Mouse (Mus musculus): ENCODE measurements around the gene Chtf18.
"Not testable (repeated sequence)": the region's sequence is repeated elsewhere in the genome, so short reads cannot be mapped to it uniquely, and the experiment has no call there.

Chtf18 gene

DNA sequence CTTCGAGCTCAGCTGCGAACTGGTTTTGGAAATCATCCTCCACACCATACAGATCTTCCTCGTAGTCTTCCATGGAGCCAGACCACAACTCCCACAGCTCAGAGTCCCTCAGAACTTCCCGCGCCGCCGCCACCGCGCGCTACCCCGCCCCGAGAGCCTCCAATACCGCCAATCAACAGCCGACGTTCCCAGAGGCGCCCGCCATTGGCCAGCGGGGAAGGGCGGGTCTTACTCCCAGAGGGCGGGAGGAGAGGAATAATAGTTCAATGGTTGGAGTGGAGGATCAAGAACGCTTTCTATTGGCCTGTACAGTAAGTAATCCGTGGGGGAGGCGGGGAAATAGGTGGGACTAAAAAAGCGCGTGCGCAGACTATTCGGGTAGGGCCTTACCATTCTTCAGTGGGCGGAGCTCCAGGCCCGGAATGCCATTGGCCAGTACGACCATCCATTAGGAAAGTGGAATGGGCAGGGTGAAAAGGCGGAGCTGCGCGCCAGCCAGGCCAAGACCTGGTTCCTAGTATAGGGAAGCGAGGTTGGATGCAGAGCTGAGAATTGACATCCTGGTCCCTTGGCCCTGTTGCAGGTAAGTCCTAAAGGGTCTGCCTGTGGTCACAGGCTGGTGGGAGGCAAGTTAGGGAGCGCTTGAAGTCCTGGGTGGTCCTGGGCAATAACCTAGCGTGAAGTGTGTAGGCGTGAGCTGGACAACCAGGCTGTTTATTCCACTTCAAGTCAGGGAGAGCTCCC, at the start of gene Chtf18, which contains the start of gene Rpusd1:
Gene Chtf18, minus strand, starts transcription at position 155 of the 744 bp plus-strand sequence.
Gene Rpusd1, plus strand, starts transcription at position 406 of the 744 bp plus-strand sequence.
- peak; percentile 94 to 95 for DNase-seq (ENCODE audit: low spot score in 2 of 2)

DNA sequence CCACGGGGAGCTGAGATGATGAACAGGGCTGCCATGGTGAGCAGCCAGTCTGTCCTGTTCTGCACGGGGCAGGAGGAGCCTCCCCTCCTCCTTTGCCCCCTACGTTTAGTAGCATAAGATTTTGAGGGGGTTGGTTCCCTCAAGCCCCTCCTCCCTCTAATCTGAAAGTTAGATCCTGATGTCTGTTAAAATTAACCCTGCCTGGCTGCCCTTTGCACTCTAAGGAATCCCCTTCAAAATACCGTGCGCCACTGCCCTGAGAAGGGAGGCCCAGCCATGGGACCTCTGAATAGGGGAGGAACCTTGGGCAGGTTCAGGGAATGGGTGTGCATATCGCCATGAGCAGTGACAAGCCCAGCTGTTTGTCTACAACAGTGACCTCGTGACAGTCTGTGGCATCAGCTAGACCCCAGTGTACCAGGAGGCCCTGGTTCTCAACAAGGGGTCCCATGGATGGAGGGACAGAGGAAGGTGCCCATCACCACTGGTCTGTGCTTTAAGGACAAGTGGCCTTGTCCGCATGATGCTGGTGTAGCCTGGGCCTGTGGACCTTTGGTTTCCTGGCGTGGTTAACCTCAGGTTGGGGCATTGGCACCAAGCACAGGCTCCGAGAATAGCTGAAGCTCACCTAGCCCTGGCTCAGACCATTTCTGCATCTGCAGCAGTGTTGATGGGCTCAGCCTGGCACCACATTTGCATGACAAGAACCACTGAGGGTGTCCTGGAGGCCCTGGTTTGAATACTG, 48.3 kb upstream of the Chtf18 start:
- no peak for DNase-seq (ENCODE audit: low spot score in 2 of 2)

DNA sequence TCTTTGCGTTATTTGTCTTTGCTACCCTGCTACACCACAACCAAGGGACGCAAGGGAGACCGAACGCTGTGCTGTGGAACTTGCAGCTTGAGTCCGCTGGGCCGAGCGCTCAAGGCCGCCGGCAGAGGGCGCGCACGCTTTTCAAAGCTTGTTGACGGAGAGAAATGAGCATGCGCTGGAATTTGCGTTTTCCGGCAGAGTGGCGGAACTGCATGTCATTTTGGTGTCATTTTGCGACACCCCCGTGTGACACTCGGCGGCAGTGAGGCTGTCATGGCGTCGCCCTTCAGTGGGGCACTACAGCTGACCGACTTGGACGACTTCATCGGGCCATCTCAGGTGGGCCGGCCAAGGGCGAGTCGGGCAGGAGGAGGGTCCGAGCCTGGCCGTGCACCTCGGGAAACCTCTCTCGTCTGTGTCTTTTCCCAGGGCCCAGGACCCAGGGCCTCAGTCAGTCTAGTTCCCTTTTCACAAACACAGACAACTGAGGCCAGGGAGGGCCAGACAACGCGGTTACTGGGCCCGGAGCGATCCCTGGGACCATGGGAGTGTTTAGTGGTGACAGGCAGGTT, 46.4 kb upstream of the Chtf18 start, which contains the start of gene Narfl:
Gene Narfl, plus strand, starts transcription at position 228 of the 572 bp plus-strand sequence.
- peak; percentile 95 to 98 for DNase-seq (ENCODE audit: low spot score in 2 of 2)

DNA sequence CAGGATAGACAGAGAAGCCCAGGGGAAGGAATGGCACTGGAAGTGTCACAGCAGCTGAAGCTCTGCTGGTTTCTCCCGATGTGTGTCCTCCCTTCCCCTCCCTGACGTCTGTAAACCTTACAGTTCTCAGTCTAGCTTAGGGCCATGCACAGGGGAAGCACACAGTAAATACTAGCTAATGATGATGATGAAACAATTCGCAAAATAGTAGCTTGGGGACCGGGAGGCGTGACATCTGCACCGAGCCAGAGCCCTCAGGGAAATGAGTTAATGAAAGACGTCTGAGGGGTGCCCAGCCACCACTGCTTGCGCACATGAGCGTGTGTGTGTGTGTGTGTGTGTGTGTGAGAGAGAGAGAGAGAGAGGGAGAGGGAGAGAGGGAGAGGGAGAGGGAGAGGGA, 42.1 kb upstream of the Chtf18 start:
- DNase-seq (ENCODE audit: low spot score in 2 of 2): no peak

DNA sequence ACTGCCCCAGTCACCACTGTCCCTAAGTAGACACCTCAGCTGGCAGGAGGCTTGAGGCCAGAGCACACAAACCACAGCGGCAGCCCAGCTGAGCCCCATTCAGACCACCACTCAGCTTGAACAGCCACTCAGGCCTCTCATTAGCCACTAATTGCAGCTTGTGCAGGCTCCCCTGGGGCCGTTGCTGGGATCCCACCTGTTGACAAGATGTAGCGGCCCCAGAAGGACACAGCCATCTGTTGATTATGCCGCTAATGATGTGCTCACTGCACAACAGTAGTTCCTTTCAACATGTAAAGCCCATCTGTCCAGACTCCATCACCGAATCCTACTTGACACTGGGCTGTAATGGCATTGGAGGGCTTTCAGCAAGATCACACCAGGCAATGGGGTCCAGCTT, 38.7 kb upstream of the Chtf18 start:
- no peak for DNase-seq (ENCODE audit: low spot score in 2 of 2)

DNA sequence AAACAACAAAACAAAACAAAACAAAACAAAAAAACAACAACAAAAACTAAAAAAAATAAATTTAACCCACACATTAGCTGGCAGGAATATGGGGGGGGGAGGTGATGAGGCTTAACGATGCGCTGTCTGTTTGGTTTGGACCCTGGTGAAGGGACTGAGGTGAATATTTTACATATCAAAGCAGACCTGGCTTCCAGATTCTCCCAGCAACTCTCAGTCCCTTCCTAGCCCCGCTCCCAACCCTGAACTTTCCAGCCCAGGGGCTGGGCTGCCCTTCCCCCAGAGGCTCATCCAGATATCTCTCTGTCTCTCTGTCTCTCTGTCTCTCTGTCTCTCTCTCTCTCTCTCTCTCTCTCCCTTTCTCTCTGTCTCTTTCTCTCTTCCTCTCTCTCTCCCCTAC, 35.4 kb upstream of the Chtf18 start:
- DNase-seq (ENCODE audit: low spot score in 2 of 2): no peak

DNA sequence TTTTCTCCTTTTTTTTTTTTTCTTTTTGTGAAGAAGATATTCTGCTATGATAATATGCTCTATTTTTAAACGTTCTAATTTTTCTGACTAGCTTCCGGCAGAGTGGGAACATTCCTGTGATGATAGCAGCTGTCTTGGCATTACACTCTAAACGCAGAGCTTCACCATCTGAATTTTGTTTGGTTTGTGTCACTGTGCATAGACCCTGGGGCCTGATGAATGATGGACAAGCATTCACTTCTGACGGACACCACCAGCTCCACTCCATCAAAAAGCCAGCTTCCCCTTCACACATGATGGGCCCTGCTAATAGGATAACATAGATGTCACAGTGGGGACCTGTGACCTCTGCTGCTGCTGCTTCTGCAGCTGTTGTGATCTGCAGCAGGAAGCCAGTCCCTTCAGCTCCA, 34.3 kb upstream of the Chtf18 start:
- DNase-seq (ENCODE audit: low spot score in 2 of 2): no peak

DNA sequence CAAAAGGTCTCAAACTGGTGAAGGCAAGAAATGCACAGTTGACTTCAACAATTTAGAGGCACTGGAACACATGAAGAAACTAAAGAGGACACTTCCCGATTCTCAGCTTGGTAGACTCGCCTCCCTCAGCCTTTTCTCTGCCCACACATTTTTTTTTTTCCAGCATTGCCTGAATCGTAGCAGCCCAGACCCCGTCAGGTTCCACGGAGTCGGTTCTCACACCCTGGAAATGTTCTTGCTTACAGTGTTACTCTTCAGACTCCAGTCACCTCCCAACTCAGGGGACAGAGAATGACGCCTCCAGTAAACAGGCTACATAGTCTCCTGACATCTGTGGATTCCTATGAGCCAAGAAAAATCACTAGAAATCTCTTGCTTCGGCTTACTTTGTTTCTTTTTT, 32.9 kb upstream of the Chtf18 start:
- DNase-seq (ENCODE audit: low spot score in 2 of 2): no peak

DNA sequence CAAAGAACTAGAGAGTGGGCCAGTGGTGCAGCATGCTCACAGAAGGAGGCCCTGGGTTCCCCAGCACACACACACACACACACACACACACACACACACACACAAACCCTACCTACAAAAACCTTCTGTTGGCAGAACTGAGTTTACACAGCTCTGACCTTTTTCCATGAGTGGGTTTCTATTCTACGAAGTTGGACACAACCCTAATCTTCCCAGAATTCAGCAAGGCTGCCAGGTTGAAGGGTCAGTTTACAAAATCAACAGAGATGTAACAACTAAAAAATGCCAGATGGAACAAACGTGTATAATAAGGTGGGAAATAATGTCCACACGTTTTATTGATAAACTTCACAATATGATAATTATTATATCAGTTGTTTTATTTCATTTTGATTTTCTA, 30.5 kb upstream of the Chtf18 start:
- no peak for DNase-seq (ENCODE audit: low spot score in 2 of 2)

DNA sequence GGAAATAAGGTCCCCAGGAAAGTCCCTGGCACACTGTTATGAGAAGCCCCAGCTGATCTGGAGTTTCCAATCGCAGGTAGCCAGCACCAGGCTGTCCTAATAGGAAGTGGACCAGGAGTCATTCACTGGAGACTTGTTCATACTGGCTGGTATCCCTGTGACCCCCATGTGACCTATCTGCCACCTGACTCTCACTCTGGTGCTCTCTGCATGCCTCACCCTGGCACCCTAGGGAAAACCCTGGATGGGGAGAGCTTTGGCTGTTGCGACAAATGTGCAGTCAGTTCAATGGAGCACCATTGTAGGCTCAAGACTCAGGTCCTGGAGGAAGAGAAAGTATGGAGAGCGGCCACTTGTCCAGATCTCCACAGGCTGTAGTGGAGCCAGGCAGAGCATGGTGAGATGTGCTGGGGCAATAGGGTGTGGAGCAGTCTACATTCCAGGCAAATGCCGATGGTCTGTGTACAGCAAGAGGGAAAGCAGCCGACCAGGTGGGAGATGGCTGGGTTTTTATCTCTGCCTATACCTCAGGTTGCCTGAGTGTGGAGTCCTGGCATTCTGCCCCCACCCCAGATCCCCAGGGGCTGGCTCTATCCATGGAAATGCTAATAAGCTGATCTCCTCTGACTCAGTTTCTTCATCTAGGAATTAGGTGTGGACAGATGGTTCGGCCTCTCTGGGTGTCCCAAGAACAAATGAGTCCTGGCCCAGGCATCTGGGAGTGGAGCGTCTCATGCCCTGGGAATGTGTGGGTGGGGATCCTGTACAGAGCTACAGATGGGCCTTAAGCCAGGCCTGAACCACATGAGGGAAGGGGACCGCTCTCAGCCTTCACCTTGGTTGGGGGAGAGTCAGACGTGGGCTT, 29.4 kb upstream of the Chtf18 start:
- no peak for DNase-seq (ENCODE audit: low spot score in 2 of 2)

DNA sequence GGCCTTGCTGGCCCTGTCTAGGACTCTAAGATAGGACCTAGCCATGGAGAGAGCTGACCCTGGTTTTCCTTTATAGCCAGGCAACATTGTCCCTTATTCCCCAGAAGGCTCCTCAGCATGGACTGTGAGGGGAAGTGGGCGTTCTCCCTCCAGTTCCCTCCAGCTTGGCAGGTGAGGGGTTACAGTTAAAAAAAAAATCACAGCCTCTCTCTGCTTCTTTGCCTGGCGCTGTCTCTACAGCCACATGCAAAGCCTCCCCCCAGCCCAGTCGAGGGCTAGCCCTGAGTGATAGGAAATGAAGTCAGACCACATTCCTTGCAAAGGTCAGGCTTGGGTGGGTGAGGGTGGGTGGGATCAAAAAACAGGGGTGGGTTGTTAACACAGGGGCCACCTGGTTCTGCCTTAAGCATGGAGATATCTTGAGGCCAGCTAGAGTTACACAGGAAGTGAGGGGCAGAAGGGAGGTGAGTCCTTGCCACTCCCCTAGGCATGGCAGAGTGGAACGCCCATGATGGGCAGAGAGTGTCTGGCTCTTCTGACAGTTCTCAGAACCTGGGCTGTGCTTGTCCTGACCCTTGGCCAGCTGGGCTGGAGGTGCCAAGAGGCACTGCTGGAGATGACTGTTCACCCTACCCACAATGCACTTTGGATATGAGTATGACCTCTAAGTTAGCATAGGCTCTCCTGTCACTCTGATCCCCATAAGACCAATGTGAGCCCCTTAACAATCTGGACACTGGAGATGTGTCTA, 28.6 kb upstream of the Chtf18 start:
- no peak for DNase-seq (ENCODE audit: low spot score in 2 of 2)

DNA sequence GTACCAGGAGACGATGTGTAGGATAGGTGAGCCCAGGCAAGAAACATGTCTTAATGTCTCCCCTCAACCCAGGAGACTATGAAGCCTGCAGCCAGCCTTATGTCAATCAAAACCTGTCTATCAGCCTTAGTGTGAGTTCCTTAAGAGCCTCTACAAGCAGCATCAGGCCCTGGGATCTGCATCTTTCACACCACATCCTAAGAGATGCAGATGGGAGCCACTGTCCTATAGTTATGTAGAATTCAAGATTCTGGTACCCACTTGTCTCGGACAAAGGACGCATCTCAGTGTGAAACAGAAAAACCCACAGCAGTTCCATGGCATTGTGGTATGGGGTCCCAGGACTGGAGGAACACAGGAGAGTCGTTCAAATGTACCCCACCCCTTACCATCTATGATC, 27.9 kb upstream of the Chtf18 start:
- DNase-seq (ENCODE audit: low spot score in 2 of 2): no peak

DNA sequence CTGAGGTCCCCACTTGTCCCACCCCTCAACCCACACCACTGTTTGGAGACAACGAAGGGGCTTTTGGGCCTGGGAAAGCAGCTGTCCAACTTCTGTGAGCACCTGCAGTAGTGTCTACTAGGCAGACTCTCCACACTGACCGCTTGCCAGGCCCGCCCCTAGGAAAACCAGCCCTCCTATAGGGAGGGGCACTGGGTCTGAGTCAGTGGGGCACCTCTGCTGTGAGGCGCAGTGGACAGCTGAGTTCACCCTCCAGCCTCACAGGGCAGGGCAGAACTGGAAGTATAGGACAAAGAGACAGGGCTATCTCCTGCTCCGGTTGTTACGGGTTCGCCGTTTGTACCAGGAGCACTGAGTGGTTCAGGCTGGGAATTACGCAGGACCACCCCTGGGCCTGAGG, 27.0 kb upstream of the Chtf18 start, which contains the start of gene Msln:
Gene Msln, minus strand, starts transcription at position 138 of the 400 bp plus-strand sequence.
- DNase-seq (ENCODE audit: low spot score in 2 of 2): no peak

DNA sequence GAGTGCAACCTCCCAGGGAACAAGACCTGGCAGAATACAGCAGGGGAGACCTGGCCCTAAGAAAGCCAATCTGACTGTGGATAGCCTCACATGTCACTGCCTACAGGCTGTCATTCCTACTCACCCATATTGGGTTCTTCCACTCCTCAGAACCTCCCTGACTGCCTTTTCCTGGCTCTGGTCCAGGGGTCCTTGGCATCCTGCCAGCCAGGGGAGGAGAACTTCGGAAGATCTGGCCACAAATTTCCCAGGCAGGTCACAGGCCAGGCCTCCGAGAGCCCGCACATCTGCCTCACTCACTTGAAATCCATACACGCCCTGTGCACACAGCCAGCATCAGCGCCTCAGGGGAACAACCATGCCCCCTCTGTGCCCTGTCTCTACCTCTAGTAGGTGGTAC, 24.2 kb upstream of the Chtf18 start:
- no peak for DNase-seq (ENCODE audit: low spot score in 2 of 2)

DNA sequence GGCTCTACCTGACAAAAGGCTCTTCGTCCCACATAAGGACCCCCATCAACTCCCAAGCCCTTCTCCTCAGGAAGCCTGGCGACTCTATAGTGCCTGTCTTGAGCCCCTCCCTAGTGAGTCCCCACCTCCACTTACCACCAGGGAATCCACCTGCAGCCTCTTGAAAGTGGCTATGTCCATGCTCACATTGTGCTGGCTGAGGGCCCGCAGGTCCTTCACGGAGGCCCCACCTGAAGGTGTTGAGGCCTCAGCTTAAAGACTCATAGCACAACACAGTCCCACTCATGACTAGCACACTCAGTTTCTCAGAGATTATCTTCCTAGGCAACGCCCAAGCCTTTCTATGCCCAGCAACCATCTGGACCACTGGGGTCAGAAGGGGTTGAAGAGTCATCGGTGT, 22.1 kb upstream of the Chtf18 start:
- no peak for DNase-seq (ENCODE audit: low spot score in 2 of 2)

DNA sequence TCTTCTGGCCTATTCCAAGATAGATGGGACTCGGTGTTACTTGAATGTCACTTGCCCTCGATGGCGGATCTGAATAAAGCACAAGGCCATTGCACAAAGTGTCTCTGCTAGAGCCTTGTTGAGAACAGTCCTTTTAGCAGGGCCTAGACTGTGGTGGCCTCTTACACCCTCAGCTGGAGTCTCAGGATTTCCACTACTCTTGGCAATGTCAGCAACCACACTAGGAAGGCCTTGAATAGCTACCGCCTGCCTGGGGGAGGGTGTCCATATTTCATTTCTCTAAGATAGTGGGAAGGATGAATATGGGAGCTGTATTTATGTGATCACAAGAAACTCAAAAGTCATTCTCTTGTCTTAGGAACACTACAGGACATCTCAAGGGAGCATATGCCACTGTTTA, 21.0 kb upstream of the Chtf18 start:
- DNase-seq (ENCODE audit: low spot score in 2 of 2): no peak

DNA sequence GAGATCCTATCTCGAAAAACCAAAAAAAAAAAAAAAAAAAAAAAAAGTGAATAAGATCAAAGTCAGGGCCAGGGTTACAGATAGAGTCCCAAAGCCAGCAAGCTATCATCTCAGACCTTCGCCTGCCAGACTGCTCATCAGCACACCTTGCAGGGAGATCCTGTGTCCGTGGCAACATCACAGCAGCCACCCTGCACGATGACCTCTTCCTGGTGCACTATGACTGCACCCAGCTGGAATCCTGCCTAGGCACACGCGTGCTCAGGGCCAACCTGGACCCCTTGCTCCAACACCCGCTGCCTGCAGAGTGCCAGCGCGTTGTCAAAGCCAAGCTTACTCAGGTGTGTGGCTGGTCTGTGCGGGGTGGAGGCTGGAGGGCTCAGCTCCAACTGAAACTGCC, 17.1 kb upstream of the Chtf18 start:
- DNase-seq (ENCODE audit: low spot score in 2 of 2): no peak

DNA sequence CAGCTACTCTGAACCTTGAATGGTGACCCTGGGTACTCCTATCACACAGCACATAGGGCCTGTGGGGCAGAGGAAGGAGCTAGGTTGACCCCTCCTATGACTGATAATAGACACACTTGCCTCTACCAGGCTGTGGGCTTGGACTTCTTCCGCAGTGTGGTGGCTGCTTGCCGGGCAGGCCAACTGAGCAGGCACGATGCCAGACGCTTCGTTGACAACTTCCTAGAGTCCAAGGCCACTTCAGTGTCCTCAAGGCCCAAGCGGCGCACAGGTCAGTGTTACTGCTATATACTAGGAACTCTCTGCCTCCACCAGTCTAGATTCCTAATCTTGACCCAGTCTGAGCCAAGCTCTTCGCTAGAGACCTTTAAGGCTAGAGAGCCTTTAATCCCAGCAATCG, 16.6 kb upstream of the Chtf18 start:
- no peak for DNase-seq (ENCODE audit: low spot score in 2 of 2)

DNA sequence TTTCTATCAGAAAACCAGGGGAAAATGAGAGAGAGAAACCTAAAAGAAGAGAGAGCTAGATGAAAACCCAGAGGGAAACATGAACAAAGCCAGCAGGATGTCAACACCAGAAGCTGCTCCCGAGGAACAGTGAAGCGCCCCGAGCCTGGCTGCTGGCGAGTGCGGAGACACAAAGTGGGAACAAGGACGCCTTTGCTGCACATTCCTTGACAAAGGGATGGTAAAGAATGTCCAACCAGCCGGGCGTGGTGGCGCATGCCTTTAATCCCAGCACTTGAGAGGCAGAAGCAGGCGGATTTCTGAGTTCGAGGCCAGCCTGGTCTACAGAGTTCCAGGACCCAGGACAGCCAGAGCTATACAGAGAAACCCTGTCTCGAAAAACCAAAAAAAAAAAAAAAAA, 14.3 kb upstream of the Chtf18 start:
- not testable (repeated sequence) for DNase-seq (ENCODE audit: low spot score in 2 of 2)

DNA sequence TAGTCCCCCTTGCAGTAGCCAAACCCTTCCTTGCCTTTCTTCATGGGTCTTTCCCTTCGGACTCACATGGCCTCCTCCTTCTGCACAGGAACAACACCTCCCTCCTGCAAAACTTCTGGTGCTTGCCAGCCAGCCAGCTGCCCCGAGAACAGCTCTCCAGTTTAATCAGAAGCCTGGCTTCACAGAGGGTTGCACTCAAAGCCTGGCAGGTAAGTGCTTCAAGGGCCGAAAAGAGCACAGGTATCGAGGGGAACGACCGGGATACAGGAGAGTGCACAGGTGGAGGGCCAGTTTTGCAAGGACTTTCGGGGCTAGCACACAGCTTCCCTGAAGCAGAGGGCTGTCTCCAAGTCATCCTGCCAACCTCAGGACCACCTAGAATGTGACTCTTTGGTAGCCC, 11.6 kb upstream of the Chtf18 start:
- no peak for DNase-seq (ENCODE audit: low spot score in 2 of 2)

DNA sequence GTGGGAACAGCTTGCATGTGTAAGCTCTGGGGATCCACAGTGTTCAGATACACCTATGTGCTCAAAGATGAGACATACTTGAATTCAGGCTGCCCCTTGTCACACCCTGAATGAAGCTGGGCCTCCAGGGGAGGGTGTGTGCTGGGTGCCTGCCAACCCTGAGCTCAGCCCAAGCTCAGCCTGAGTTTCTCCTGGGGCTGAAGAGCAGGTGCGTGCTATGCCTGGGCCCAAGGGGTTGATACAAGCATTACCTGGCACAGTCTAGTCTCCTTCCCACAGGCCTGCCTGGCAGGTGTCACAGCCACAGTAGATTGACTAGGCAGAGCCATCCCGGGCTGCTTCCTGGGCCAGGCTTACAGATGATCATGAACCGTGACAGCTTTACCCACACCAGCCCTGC, 8.5 kb upstream of the Chtf18 start, which contains the start of gene Mslnl:
Gene Mslnl, plus strand, starts transcription at position 298 of the 400 bp plus-strand sequence.
- no peak for DNase-seq (ENCODE audit: low spot score in 2 of 2)

Data from spleen, postnatal 14 days (tissue).